Mouse (Mus musculus) monocyte, adult 5-6 weeks (primary cell): ENCODE measurements around the gene Fgf14. TPM values are rescaled to one million over a fixed set of nuclear protein-coding genes. Genes with fewer than 3 reads are reported as not detected.
A peak's percentile ranks its signal among the peaks of the same experiment; 100 is the strongest.
"Not testable (repeated sequence)": the region's sequence is repeated elsewhere in the genome, so short reads cannot be mapped to it uniquely, and the experiment has no call there.

Source experiments
- ATAC-seq: fragments of 153-309, 156-312 bp; replicated peaks from 2 replicates; pipeline ENCODE4 v1.8.0; 2017; ENCODE audit warnings: mild to moderate bottlenecking; ENCODE audit not compliant: low TSS enrichment, insufficient number of reproducible peaks, severe bottlenecking, poor library complexity, low FRiP score
- total RNA-seq: library from RNA; stranded (forward); fragments of 200-1000, 200-491, 200-594 nt; gene quantifications from 3 replicates; pipeline ENCODE4 v1.2.3, GENCODE M21; 2017

Fgf14 gene
- not detected in 3 replicates for total RNA-seq

DNA sequence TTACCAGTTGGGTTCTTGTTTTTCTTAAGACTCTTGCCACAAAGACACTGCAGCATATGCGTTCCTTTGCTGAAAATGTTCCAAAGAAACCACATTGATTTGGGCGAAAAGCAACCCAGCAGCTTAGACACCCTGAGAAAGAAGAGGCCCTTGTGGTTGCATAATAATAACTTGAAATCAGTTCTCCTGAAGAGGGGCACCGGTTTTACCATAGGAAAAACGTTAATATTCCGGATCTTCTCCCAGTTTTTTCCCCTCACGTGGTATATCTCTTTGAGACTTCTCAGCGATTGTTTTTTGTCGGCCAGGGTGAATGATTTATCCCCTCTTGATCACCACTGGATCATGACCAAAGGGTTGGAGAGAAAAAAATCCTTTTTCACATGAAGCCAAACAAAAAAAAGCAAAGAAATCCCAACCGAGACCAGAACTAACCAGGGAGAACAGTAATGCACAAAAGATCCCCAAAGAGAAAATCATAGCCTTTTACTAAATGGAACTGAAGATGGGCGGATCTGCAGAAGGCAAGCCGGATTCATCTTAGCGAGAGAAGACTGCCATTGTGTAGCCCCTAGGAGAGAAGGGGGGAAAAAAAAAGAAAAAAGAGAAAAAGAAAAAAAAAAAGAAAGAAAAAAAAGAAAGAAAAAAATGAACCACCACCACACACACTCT, at the start of gene Fgf14:
Fgf14 (minus strand) TSS at position 622 of the 672 bp plus-strand sequence.
- ATAC-seq: no peak

DNA sequence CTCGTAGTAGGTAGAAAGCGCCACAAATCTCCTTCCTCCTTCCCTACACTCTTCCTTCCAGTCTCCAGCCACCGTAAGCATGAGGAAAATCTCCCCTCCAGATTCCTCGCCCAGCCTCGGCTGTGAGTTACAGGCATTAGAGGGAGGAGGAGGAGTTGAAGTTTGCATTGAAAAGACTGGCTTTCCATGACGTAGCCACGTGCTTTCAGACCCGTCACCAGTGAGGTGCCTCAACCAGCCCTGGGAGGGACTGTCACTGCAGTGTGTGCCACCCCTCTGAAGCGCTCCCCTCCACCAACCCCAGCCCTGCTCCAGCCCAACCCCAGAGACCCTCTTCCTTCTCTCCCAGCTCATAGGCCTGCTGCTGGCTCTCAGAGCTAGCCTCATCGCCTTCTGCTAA, 452 bp upstream of the Fgf14 start:
- no peak for ATAC-seq

DNA sequence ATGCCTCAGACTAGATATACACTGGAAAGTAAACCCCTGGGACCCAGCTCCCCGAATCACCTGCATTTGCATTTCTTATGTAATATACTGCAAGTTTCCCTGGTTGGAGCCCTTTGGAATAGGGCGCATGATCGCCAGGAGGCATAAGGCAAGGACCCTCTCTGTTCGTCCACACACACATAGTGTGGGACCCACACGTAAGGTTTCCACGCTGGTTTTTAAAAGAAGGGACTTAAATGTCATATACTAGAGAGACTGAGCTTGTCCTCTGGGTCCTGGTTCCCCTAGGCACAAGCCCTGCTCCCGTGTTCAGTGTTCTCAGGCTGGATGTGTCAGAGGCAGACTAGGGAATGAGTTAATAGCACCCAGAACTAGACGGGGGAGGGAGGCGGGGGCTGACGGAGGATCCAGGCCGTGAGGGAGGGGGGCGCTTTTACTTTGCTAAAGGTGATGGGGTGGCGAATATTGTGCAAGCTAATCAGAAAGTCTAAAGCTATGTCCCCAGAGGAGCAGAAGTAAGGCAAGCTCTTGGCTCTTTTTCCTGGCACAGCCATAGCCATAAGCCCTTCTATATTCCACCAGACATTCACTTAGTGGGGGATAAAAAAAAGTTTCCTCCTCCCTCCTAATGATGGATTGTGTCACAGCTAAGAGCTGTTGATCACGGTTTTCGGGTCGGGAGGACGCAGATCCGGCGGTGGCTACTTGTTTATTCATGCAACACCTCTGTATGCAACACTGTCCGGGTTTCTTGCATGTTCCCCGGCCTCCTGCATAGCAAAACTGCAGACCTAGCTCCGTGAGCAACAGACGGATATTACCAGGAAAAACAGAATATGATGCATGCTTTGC, 1.0 kb downstream of the Fgf14 start:
- ATAC-seq: no peak

DNA sequence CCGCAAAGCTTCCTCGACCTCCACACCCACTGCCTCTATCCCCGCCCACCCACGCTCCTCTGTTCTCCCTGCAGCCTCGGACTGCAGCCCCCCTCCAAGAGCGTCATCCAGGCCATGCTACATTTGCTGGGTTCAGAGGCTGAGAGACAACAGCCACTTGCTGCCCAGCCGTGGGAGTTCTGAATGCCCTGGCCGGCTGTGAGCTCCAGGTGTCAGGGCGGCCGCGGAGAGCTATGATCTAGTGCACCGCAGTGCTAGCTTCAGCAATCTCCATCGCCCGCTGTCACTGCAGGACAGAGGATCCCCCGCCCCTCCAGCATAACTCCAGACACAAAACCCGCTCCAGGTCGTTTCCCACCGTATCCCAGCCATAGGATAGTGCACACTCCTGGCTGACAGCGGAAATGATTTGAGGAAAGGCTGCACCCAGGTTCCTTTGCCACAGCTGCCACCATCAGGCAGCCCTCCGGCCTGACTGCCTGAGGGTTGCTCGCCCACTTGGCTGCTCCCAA, 1.7 kb downstream of the Fgf14 start:
- 0 out of 2 replicates have a peak, but pooled peaks have one; percentile 17 for ATAC-seq

DNA sequence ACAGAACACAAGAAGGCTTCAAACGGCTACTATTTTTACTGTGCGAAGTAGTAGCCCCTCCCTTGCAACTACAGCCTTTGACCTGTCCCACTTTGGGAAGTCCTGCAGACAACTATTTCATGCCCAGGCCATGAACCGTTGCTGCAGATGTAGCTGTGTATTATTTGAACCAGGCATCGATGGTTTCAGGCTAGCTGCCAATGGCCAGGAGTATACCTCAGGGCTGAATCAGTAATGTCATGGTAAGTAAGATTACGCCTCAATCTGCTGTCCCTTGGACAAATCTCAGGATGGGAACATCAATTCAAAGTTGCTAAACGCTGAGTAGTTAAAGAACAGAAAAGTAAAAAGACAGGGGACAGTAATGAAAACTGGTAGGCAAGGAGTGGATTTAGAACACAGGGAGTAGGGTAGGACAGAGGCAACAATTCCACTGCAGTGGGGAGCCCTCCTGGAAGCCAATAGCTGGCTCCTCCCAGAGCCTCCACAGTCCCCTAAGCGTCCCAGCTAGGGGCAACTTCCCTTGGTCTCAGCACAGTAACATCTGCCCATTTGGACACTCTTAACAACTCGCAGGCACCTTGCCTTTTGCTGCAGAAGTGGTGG, 2.3 kb downstream of the Fgf14 start:
- ATAC-seq: no peak

DNA sequence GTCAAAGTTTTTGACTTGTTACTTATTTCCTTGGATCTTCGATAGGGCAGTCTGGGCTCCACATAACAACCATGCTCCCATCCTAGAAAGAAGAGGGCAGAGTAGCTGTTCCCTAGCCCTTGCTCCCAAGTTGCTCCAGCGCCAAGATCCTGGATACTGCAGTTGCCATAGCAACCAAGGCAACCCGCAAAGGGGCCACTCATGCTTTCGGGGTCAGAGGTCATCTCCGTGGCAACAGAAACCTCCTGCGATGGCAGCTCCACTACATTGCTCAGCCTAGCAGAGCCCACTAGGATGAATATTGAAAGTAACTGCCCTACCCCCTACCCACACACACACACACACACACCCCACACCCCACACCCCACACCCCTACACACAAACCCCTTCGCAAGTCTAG, 7.2 kb downstream of the Fgf14 start:
- ATAC-seq: no peak

DNA sequence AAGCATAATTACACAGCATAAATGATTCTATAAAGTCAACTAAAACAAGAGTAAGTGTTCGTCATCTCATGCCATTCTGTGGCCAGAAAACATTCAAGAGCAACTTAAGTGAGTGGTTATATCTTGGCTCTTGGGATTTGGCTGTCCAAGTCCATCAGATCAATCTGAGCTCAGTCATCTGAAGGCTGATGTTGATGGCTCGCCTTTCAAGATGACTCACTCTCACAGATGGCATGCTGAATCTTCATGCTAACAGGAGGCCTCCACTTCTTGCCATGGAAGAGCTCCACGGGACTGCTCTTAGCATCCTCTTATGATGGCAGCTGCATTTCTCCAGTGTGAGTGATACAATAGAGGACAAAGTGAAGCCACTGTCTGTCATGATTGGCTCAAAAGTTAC, 34.1 kb downstream of the Fgf14 start:
- no peak for ATAC-seq

DNA sequence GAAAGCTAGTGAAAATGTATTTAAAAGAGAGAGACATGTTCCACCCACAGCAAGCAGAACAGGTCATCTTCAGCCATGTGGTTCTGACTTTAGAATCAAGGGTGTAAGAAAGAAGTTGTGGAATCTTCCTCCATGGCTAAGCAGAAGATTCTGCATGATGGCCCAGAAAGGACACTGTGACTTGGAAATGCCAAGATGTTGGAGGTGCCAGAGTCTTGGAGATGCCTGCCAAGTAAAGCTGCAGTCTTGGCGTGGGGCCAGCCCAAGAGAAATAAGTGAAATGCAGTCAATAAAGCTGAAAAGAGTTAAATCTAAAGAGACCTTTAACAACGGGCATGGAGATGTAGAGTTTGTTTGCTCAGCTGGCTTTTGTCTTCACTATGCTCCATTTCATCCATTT, 42.0 kb downstream of the Fgf14 start:
- no peak for ATAC-seq

DNA sequence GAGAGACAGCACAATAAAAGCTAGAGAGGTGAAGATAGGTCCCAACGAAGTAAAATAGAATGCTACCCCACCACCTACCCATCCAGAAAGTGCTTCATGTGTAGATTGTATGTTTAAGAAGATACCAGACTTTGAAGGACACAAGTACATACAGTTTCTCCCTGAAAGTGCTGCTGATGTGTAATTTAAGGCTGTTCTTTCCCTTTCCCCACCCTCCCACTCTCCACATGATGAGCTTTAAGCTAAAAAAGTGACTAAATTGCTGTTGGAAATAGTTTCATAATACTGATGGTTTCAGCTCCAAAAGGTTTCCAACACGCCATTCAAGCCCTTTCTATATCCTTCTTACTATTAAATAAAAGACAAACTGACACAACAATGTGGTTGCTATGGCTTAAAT, 63.5 kb downstream of the Fgf14 start:
- no peak for ATAC-seq

DNA sequence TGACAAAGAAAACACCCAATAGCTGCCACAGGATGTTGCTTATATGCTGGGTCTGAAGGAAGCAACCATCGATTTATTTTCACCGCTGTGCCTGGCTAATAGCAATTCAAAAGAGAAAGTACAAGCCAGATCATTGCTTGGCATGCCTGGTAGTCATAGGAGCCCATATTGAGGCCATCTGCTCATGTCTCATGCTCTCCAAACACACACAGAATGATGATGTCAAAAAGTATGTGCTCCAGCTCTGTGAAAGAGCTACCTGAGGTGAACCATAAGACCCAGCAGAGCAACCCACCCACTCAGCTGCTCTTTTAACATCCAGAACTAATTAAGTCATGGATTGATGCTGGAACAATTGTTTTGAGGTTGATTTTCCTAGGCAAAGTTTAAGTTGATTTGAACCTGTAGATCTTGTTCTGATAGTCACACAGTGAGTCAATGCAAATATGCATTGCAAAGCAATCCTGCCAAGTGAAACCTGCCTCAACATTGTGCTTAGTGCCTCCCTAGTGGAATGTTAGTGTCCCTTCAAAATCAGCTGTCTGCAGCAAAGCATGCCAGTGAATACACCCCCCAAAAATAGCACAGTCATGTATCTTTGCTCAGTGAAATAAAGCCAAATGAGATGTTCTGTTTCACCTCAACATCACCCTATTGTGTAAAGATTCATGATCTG, 70.8 kb downstream of the Fgf14 start:
- no peak for ATAC-seq

DNA sequence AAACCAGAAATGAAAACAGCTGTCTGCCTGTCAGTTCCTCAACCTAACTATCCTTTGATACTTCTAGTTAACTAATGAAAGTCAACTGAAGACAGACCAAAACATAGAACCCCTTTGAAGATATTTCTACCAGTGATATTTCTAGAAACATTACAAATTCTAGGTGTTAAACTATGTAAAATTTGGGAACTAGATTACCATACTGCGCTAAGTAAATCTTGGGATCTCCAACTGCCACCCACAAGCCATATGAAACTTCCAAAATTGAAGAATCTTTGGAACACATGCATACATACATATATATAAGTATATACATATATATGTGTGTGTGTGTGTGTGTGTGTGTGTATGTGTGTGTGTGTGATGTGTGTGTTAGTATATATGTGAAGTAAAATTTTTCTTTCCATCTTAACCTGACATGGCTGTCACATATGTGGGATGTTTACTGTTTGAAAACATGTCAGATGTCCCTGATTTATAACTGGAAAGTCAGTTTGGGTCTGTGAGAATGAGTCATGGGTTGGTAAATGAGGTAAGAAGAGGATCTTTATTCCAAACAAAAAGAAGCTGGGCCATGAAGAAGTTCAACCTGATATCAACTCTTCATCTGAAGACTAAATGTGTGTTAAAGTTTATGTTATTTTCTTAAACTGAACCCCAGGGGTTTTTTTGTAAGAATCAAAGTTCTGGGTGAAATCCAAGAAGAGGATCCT, 71.7 kb downstream of the Fgf14 start:
- ATAC-seq: no peak

DNA sequence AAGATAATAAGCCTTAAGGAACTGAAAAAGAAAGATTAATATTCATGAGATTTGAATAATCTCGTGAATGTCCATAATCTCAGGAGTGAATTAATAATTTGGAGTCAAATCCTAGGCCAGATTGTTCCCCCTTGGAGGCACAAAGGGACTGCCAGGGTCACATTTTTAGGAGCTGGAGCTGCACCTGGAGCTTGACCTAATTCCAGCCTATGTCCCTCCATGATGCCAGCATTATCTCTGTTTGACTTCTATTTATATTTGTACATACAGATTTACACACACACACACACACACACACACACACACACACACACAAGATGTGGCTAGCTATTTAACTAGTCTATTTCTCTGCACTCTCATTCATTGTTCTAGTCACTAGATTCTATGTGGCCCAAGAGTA, 100.4 kb downstream of the Fgf14 start:
- ATAC-seq: no peak

DNA sequence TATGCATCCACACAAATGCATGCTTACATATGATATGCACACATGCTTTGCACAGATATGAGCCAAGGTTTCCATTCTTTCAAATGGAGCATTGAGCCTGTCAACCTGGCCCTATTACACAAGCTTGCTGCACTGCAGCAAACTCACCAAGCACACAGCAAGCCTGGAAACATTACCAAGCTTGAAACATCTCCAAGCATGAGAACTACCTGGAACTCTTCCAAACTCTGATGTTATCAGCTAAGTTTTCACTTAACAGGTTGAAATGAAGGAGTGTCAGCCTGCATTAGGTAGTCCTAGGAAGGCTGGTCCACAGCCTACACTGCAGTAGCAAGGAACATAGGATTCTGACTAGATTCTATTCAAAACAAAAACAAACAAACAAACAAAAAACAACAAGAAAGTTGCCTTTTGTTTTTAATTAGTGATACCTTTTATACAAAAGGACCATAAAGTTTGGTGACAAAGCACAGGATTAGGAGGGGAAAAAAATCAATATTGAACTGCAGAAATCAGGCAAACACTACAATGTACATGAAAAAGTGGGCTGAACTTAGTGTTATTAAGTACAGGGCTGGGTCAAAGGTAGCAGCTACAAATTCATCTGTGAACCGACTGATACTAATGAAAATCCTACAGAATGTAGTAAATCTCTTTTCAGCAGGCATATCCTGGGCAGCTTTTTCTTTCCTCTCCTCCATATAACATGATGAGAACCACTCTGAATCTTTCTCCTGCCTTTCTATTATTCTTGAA, 101.6 kb downstream of the Fgf14 start:
- no peak for ATAC-seq

DNA sequence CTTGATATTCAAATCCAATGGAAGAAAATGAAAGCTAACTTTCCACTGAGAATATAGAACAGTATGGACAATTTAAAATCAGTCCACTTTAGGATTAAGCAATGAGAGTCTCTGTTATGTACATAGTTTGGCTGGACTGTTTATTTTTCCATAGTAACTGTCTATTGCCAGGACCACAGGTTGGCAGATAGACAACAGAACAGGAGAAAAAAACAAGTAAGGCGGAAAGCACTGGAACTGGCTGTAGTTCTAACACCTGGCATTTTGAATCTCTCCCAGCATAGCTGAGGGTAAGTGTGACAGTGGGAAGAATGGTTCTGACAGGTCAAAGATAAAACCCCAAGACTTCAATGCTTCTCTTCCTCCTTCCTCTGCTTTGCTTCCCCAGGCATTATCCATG, 110.5 kb downstream of the Fgf14 start:
- no peak for ATAC-seq

DNA sequence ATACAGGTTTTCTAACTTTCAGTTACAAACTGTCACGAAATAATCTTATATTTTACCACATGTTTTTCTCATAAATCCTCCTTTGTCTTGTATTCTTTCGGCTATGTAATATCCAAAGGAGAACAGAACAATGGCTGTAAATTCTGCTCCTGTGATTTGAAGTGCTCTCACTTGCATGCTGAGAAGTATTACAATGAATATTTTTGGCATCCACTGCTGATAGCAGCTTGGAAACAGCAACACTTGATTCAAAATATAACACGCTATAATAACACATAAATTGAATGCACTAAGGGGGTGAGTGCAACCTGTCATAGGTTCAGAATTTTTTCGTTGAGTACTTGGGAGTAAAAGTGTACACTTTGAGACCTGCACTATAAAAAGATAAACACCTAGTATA, 115.4 kb downstream of the Fgf14 start:
- ATAC-seq: no peak

DNA sequence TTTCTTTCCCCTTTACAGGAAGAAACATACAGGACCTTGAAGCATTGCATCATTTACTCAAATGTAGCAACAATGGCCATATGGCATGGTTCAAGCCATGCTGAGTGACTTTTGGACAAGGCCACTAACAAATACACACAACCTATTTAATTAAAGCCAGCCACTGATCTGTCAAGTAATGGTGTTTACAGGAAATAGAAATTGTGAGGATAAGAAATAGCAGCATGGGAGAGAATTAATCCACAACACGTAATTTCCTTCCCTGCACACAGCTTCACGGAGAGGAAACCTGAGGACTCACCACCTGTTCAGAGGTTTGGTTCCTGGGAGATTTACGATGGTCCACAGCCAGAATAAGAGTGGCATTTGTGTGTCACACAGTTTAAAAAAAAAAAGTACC, 140.8 kb downstream of the Fgf14 start:
- no peak for ATAC-seq

DNA sequence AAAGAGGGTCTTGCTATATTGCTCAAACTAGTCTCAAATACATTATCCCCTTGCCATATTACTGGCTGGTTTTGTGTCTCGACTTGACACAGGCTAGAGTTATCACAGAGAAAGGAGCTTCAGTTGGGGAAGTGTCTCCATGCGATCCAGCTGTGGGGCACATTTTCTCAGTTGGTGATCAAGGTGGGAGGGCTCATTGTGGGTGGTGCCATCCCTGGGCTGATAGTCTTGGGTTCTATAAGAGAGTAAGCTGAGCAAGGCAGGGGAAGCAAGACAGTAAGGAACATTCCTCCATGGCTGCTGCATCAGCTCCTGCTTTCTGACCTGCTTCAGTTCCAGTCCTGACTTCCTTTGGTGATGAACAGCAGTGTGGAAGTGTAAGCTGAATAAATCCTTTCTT, 141.6 kb downstream of the Fgf14 start:
- not testable (repeated sequence) for ATAC-seq

DNA sequence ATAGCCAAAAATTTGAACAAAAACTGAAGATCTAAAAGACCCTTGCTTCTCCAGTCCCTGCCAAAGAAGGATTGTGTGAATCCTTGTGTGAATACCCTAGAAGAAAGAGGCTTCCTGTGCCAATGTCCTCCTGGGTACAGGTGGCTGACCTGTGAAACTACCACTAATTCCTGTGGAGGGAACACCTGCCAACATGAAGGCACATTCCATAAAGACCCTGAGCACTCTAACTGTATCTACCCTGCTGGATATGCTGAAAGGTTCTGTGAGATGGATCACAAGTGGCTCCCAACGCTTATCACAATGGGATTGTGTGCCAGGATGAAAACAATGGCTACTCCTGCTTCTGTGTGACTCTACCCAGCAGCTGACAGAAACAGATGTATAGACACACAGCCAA, 144.9 kb downstream of the Fgf14 start:
- no peak for ATAC-seq
